Mouse (Mus musculus) spleen, postnatal 4 days (tissue): ENCODE measurements around the gene Cd300lb.
"Not testable (repeated sequence)": the region's sequence is repeated elsewhere in the genome, so short reads cannot be mapped to it uniquely, and the experiment has no call there.

Experiments used
- DNase-seq, 2 experiments: peaks; one replicate each; pipeline ENCODE4 v3.0.0; 2022; ENCODE audit warnings: low spot score in 2 of 2

Cd300lb gene

DNA sequence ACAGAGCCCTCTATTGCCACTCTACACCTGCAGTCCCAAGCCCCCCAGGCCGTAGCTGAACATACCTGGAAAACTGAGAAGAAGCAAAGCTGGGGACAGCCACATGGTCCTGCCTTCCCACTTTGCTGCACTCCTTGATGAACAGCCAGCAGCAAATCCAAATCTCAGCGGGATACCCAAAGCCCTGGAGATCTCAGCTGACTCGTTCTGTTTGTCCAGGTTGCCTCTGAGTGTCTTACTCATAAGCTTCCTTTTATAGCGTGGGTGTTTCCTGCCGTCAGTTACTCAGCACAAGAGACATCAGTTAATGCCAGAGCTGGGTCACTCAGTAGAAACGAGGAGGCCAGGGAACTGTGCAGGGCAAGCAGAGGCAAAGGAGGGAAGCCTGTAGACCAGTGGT, at the start of gene Cd300lb:
Gene Cd300lb (minus strand): TSS at position 243 of the 400 bp plus-strand sequence.
- no peak for DNase-seq

DNA sequence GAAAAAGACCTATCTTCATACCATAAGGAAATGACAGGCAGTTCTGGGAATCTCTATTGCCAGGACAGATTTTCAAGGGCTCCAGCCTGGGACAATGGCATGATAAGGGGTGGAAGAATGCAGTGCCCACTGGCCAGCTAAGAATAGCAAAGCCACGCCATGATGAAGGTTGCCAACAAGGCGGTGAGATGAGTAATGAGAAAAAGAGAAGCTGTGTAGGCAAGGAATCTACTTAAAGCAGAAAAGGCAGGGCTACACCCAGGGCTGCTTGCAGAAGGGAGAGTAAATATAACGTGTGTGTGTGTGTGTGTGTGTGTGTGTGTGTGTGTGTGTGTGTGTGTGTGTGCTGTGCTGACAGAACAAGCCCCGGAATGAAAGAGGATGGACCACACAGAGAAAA, 47.7 kb upstream of the Cd300lb start:
- no peak for DNase-seq

DNA sequence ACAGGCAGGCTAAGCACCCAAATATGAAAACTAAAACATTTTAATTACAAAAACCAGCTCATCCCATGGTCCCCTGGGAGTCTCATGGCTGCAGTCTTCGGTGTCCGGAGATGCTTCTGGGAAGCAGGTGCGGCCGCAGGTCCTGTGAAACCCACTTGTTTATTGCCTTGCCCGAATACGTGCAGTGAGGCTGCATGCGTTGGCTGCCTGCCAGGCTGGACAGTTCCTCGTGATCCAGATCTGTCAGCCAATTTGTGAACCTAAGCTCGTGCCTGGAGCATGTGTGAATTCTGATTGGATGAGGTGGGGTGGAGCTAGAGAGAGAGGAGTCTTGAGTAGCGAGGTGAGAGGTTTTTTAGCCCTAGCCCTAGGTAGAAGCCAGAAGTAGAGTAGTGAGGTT, 38.5 kb upstream of the Cd300lb start:
- DNase-seq = no peak

DNA sequence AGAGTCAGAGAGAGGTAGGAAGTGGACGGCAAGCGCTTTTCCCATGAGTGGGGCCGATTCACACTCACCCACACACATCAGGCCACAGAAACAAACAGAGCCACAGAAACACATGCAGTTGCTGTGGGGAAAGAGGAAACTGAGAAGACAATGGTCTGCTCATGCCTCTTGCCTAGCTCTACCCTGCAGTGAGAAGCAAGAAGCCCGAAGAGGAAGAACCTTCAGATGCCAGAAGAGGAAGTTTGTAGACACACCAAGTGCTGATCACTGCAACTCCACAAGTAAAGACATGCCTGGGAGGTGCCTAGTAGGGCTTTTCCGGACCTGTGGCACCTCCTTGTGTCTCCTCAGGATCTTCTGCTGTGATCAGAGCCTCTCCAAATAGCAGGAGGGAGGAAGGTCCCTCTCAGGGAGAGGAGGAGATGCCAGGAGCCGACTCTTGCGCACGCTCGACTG, 34.6 kb upstream of the Cd300lb start, which contains the start of gene Cd300c:
Gene Cd300c (minus strand): TSS at position 406 of the 456 bp plus-strand sequence.
- DNase-seq = peak in 1 of 2 experiments; percentile 19

DNA sequence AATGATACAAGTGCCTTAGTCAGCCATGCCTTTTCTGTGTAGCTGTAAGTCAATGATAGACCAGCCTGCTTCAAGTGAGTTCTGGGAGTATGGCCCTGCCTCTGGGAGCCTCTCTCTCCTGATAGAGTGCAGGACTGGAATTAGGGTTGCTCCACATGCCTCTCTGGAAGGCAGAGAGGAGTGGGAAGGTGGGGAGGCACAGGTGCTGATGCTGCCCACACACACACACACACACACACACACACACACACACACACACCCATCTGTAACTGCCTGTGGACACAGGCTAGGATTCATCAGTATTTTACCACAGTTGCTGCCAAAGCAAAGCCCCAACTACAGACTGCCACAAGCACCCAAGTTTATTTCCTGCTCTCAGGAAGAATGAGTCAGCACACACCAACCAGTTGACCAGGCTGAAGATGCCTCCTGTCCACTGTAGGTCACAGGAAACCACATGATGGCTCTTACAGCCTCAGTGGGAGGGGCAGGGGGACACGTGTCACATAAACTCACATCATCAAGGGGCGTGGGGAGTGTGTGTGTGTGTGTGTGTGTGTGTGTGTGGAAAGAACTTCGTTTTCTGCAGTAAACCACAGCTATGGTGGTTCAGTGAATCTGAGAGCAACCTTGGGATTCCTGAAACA, 31.1 kb upstream of the Cd300lb start:
- peak in 1 of 2 experiments; percentile 56 for DNase-seq

DNA sequence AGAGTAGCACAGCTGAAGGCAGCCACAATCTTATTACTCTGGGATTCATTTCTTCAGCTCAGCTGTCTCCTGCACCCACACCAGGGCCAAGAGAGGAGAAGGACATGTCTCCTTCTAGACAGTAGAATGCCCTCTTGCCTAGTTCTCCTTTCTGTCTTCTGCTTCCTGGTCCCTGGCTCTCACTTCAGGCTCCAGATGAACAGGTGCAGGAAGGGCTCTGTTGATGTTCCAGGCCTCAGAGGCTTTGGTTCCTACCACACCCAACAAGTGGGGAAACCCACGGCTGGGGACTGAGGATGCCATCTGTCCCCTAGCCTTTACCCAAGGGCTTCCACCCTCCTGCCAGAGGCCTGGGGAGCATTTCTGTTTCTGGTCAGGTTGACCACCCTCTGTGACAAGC, 26.2 kb upstream of the Cd300lb start:
- no peak for DNase-seq

DNA sequence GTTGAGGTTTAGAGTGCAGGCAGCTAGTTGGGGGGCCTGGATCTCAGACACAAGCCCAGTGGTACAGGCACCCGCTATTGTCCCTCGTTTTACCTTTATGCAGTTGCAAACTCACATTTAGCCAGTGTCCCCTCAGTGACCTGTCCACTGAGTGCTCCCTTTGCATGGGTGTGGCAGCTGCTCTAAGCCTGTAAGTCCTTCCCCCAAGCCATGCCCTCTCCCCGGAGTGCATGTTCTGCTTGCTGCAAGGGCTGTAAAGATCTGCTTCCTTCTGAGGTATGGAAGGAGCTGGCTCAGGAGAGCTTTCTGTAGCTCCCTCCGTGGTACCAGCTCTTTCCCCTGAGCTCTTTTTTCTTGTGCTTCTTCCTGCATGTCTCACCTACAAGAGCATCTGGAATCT, 595 bp downstream of the Cd300lb start:
- no peak for DNase-seq

DNA sequence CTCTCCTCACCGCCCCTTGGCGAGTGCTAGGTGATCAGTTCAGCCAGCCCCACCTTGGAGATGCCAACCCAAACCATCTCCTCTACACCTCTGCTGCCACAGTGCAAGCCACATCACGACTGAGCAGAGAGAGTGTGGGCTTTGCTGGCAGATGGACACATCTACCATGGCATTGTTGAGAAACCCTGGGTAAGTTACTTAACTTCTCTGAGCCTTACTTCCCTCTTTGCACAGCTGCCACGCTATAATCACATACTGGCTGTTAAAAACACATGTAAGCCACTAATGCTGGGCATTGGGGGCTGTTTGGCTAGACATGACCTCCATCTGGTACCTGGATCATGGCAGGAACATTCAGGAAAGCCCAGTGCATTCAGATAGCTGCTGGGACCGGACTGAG, 3.1 kb downstream of the Cd300lb start:
- DNase-seq = no peak

DNA sequence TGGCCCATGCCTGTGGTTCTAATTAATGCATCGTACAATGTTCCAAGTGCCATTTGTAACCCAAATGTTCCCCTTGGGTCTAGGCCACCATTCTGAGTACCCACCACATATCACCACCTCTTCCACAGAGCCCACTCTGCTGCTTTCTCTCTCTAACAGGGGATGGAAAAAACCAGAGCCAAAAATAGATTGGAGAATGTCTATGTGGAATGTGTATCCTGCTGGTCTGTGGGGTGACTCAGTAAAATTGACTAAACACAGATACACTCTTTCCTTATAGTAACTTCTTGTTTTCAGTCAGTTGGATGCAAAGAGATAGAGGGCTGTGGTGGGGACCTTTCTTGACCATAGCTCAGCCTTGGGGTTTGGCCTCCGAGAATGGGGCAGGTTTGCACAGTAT, 4.6 kb downstream of the Cd300lb start:
- DNase-seq = peak in 1 of 2 experiments; percentile 5

DNA sequence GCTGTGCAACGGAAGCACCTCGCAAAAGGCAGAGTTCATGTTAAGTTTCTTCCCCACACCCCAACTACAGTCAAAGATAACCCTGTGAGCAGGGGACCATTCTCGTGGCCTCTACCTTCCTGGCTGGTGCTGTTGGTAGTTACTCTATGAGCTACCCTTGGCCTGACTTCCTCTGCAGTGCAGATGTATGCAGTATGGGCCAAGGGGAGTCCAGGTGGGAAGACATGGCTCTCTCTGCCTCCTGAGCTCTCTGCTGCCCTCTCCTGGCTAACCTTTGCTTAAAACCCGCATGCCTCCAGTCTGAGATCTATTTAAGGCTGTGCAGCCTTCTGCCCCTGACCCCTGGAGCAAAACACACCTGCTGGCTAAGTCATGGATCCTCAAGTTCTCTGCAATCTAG, 10.2 kb downstream of the Cd300lb start:
- peak; percentile 37 to 78 for DNase-seq

DNA sequence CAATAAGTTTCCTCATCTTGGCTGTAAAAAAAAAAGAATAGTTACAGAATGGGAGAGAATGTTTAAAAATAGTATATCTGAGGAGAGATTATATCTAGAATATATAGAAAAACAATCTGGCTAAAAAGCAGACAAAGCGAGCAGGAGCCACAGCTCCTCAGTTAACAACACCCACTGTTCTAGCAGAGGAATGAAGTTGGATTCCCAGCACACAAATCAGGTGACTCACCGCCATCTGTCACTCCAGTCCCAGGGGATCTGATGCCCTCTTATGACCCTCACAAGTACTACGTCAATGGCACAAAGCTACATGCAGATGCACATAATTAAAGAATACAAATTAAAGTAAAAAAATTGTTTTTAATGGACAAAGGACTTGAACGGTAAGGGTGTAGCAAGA, 11.7 kb downstream of the Cd300lb start:
- DNase-seq = no peak

DNA sequence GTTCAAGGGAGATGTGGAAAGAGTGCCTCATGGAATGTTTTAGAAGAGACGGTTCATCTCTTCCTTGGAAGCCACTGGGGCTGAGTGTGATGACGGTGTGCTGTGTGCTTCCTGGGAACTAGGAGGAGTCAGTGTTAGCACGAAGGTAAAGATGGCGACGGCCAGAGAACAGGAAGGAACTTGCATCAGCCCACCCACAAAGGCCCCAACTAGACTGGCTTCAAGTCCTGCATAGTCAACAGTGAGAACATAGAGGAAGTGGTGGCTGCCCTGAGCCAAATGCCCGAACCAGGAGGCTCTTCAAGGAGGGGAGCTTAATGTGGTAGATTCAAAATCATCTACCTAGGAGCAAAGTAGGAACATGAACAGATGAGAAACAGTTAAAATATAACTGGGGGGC, 17.1 kb downstream of the Cd300lb start:
- no peak for DNase-seq

DNA sequence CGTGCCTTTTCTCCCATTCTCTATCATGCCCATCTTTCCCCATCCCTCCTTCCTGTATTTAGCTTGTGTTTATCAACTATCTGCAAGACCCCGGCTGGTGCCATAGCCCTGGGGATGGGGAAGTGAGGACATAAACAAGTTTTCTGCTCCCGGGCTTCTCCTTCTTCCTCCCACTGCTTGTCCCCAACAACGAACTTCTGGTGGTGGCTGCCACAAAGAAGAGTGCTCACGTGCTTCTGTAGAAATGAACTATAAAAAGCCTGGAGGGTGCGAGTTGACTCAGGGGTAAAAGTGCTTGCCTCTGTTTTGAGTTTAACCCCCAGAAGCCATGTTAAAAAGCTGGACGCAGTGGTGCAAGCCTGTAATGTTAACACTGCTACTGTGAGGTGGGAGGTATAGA, 19.2 kb downstream of the Cd300lb start:
- no peak for DNase-seq

DNA sequence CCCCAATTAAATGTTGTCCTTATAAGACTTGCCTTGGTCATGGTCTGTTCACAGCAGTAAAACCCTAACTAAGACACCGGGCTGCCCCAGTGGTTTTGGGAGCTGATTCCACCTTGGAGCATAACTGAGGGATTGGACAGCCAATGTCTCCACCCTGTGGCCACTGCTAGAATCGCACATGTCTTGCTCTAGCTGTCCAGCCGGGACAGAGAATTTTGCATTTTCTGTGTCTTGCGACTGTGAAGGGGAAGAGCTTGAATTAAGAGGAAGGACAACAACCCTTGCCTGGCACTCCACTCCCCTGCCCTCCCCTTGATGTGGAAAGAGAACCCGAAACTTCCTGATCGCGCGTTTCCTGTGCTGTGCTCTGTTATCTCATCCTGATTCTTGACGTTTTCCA, 21.3 kb downstream of the Cd300lb start:
- peak; percentile 71 to 82 for DNase-seq

DNA sequence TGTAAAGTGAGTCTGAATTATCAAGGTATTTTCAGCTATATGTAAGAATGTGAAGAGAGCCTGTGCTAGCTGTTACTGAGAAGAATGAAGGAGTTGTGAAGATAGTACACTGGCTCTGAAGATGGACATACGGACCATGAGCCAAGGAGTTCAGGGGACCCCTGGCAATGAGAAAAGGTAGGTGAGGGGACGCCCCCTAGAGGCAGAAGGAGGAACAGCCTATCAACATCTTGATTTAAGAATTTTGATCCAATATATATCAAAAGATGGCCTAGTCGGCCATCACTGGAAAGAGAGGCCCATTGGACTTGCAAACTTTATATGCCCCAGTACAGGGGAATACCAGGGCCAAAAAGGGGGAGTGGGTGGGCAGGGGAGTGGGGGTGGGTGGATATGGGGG, 24.6 kb downstream of the Cd300lb start:
- DNase-seq = not testable (repeated sequence)

DNA sequence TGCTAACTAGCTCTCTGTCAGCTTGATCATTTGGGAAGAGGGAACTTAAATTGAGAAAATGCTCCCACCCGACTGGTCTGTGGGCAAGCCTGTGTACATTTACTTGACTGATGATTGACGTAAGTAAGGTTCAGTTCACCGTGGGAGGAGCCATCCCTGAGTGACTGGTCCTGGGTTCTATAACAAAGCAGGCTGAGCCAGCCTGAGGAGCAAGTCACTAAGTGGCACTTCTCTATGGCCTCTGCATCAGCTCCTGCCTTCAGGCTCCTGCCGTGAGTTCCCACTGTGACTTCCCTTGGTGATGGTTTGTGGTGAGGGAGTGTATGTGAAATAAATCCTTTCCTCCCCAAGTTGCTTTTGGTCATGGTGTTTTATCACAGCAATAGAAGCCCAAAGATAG, 26.1 kb downstream of the Cd300lb start:
- no peak for DNase-seq

DNA sequence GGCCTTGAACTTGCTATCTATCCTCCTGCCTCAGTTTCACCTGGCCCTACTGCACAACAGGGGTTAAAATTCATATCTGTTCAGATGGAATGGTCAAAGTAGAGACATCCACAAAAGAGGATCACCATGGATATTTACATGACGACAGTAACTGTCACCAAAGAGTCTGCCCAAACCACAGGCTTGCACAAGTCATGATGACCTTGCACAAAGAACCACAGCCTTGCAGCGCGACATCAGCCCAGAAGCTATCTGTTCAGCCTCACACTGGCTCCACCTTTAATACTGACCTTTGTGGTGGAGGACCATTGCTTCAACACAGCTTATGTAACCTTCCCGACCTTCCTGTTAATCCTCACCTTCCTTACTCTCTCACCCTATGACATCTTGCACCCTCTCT, 26.6 kb downstream of the Cd300lb start:
- DNase-seq = peak; percentile 39 to 66

DNA sequence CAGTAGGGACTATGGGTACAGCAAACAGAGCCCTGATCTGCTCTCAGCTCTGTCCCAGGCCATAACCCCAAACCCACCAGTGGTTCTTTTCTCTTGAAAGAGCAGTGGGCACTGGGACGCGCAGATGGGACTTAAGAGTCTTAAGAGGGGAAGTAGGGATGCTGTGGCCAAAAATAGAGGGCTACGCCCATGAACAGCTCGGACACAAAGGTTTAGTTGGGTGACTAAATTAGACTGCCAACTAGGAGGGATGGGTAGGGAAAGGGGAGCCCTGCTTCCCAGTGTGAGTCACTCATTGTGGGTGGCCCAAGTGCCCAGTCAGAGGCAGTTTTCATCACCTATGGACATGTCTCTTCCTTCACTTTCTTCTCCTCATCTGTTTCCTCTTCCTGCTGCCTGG, 31.0 kb downstream of the Cd300lb start:
- no peak for DNase-seq

DNA sequence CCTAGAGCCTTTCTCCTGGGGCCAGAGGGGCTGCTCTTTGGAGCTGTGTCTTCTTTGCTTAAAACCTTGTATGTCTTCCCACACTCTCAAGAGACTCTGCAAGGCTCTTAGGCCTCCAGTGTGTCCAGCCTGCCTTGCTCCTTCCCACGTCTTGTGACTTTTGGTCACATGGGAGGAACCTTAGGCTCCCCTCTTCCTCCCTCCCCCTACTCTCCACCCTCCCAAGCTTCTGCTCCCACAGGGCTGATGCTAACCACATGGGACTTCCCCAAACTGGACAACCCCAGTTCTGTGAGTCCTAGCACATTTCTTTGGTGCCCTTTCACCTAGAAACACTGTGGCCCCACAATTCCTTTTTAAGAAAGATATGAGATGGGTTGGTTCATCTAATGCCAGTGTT, 36.2 kb downstream of the Cd300lb start:
- no peak for DNase-seq

DNA sequence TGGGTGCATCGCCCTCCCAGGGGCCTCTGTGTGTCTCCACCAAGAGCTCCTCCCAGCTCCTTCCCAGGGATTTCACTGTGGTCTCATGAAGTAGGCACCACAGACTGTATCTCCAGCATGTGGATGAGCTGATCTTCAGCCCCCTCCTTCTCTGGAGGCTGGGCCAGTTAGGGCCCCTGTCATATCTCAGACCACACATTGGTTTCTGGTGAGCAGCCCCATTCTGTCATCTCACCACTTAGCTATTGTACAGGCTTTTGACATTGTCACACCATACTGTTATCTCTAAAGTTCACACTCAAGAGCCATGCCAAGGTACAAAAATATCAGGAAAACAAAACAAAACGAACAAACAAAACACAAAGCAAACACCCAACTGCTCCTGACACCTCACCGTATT, 38.1 kb downstream of the Cd300lb start:
- DNase-seq = no peak

DNA sequence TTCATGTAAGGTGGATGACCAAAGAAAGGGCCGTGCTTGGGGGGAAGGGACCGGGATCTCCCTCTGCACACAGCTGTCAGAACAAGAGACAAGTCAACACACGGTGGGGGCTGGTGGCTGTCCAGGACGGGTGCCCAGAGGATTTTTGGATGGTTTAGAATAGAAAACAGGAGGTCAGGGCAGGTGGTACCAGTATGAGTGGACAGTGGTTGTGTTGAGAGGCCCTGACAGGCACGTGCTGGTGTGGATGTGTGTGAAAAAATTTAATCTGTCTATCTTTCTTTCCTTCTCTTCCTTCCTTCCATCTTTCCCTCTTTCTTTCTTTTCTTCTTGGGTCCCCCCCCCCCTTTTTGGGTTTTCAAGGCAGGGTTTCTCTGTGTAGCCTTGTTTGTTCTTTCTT, 43.6 kb downstream of the Cd300lb start:
- DNase-seq = no peak

DNA sequence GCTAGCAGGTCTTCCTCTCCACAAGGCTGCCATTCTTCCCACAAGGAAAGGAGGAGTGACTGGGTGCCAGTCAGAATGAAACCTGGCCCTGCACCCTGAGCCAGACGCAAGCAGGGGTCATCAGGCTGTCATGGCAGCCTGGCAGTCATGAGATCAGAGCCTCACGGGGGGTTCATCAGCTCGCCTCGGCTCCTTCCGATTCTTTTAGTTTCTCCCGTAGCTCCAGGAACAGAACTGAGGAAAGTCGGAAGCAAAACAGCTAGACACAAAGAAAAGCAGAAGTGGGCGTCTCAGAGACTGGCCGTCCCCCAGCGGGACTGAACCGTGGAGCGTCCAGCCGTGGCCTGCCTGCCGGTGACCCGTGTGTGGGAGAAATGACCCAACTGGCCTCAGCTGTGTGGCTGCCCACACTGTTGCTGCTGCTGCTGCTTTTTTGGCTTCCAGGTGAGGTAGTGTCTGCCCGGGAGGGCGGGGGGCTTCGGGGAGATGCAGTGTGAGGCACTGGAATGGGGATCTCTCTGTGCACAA, 44.1 kb downstream of the Cd300lb start, which contains the start of gene Cd300a:
Gene Cd300a (plus strand): TSS at position 51 of the 528 bp plus-strand sequence.
- DNase-seq = no peak

DNA sequence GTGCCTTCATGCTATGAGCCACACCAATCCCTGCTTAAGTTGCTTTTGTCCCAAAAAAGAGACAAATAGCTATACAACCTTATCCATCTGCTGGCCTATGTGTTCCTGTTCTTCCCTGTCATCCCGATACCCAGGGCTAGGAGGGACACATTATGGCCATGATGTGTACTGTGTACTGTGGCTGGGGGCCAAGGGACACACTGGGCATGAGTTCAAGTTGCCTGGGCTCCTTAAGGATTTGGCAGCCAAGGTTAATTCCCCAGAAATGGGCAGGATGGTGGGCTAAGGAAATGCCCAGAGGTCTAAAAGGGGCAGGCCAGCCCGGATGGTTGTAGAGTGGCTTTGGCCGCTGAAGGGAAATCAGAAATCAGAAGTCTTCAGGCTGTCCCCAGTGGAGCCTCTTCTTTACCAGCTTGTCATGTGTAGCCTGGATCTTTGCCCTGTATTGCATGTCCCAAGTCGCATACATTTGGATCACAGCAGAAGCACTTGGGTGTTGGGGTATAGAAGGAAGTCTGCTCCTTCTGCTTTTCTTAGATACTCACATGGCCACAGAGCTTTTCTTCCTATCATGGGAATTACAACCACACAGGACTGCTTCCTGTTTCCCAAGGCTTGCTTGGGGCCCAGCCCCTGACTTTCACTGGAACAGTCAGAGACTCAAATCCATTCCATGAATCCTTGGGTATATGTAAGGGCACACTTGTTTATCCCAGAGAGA, 49.6 kb downstream of the Cd300lb start:
- no peak for DNase-seq
